Mouse (Mus musculus): ENCODE results near the gene Cstb. TPM values are rescaled to one million over a fixed set of nuclear protein-coding genes. Genes with fewer than 3 reads are reported as not detected.

Gene Cstb
- 91.7 and 116 TPM in 2 replicates for polyA plus RNA-seq (2015; fragmentation: Nextera tagmentation; extraction: Ambion mirVana)

GRCm38 (mm10) chr10:78425181-78426041 lies at the start of gene Cstb:
Cstb (plus strand) TSS chr10:78425669.
- Histone ChIP-seq H3K9ac (peak within 1 kb of the TSS; percentile 82), H3K4me3 (peak within 1 kb of the TSS; percentile 82), H3K4me2 (peak within 1 kb of the TSS; percentile 73), H3K27ac (0 out of 2 replicates have a peak within 1 kb of the TSS, but pooled peaks have one; percentile 32), H3K36me3 (ENCODE audit: poor library complexity, severe bottlenecking) (peaks cover 20% of the 10 kb centered on the region), H3K9me3 (replicated peaks) (no peaks in the 10 kb centered on the region), H3K4me1 (peaks cover 19% of the 10 kb centered on the region), H3K27me3 (no peaks in the 10 kb centered on the region)
- peak; percentile 97 for ATAC-seq
- WGBS, result 2% methylated on average over 40 of the region's 40 CpGs

GRCm38 (mm10) chr10:78378516-78378915 lies 47.0 kb upstream of the Cstb start:
- no peaks in the 10 kb centered on the region for H3K36me3 ChIP-seq (ENCODE audit: poor library complexity, severe bottlenecking)
- no peak overlapping the region for H3K27ac ChIP-seq
- ATAC-seq, result no peak
- 96% methylated on average over 7 of the region's 7 CpGs for WGBS
- no peaks in the 10 kb centered on the region for H3K27me3 ChIP-seq
- H3K4me1 ChIP-seq, result no peaks in the 10 kb centered on the region
- H3K4me2 ChIP-seq, result no peak overlapping the region
- no peak overlapping the region for H3K9ac ChIP-seq
- H3K4me3 ChIP-seq, result no peak overlapping the region
- H3K9me3 ChIP-seq (replicated peaks), result no peaks in the 10 kb centered on the region

GRCm38 (mm10) chr10:78383567-78383966 lies 41.9 kb upstream of the Cstb start:
- Histone ChIP-seq H3K4me3 (no peak overlapping the region), H3K4me1 (no peaks in the 10 kb centered on the region), H3K27me3 (no peaks in the 10 kb centered on the region), H3K4me2 (no peak overlapping the region), H3K9me3 (replicated peaks) (no peaks in the 10 kb centered on the region), H3K27ac (no peak overlapping the region), H3K9ac (no peak overlapping the region), H3K36me3 (ENCODE audit: poor library complexity, severe bottlenecking) (no peaks in the 10 kb centered on the region)
- WGBS, result 77% methylated on average over 3 of the region's 3 CpGs
- no peak for ATAC-seq

DNA sequence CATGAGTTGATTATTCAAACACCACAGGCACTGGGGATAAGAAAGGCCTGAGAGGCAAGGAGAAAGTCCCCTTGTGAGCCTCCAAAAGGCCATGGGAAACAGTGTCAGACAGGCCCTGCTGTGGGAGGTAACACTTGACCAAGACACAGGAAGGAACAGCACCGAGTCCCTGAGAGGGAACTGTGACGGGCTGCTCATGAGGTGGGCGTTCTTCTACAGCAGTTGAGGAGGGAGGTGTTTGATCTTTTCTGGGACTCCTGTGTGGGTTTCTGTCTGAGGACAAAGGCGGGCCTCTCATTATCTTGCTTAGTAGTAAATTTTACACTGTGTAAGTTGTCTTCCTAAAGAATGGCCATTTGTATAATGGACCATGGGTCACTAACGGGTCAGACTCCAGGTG lies 39.9 kb upstream of the Cstb start:
- WGBS, result 83% methylated on average over 5 of the region's 5 CpGs
- Histone ChIP-seq H3K36me3 (ENCODE audit: poor library complexity, severe bottlenecking) (no peaks in the 10 kb centered on the region), H3K27ac (no peak overlapping the region), H3K9me3 (replicated peaks) (no peaks in the 10 kb centered on the region), H3K9ac (no peak overlapping the region), H3K27me3 (peaks cover 18% of the 10 kb centered on the region), H3K4me2 (no peak overlapping the region), H3K4me1 (no peaks in the 10 kb centered on the region), H3K4me3 (no peak overlapping the region)
- no peak for ATAC-seq

- 51% methylated on average over 20 of the region's 20 CpGs for WGBS
- Histone ChIP-seq H3K9ac (no peak overlapping the region), H3K4me3 (no peak overlapping the region), H3K4me2 (no peak overlapping the region), H3K27ac (no peak overlapping the region), H3K27me3 (peaks cover 40% of the 10 kb centered on the region), H3K9me3 (replicated peaks) (no peaks in the 10 kb centered on the region), H3K36me3 (ENCODE audit: poor library complexity, severe bottlenecking) (no peaks in the 10 kb centered on the region), H3K4me1 (0 out of 2 replicates have a peak, but pooled peaks cover 2% of the 10 kb centered on the region)
- no peak for ATAC-seq
These were observed 37.1 kb upstream of the Cstb start for GRCm38 (mm10) chr10:78388216-78388980.

GRCm38 (mm10) chr10:78390982-78391470 lies 34.4 kb upstream of the Cstb start:
- H3K9ac ChIP-seq, result no peak overlapping the region
- H3K4me1 ChIP-seq, result peaks cover 8% of the 10 kb centered on the region
- H3K4me3 ChIP-seq, result no peak overlapping the region
- no peaks in the 10 kb centered on the region for H3K9me3 ChIP-seq (replicated peaks)
- H3K27me3 ChIP-seq, result peaks cover 40% of the 10 kb centered on the region
- ATAC-seq, result no peak
- no peak overlapping the region for H3K4me2 ChIP-seq
- 12% methylated on average over 4 of the region's 4 CpGs for WGBS
- H3K36me3 ChIP-seq (ENCODE audit: poor library complexity, severe bottlenecking), result no peaks in the 10 kb centered on the region
- no peak overlapping the region for H3K27ac ChIP-seq

DNA sequence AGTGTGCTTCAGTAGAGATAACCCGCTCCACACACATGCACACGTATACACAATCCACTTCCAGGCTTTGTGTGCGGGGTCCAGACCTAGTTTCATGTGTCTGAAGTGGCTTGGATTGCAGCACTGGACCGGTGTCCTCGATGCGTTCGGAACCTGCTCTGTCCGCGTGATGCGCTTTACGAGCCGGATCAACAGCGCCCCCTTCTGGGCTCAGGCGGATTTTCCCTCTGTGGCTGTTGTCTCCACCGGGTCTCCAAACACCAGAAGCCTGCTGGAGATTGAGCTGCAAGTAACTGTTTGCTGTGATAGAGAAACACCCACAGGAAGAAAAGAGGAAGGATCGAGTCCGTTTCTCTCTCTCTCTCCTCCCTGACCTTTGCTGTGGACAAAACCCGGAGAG lies 33.4 kb upstream of the Cstb start:
- H3K9ac ChIP-seq, result no peak overlapping the region
- 3% methylated on average over 18 of the region's 18 CpGs for WGBS
- no peak for ATAC-seq
- peaks cover 13% of the 10 kb centered on the region for H3K4me1 ChIP-seq
- 0 out of 2 replicates have a peak overlapping the region, but pooled peaks have one; percentile 12 for H3K4me2 ChIP-seq
- H3K27ac ChIP-seq, result no peak overlapping the region
- H3K9me3 ChIP-seq (replicated peaks), result no peaks in the 10 kb centered on the region
- no peak overlapping the region for H3K4me3 ChIP-seq
- H3K36me3 ChIP-seq (ENCODE audit: poor library complexity, severe bottlenecking), result no peaks in the 10 kb centered on the region
- peaks cover 40% of the 10 kb centered on the region for H3K27me3 ChIP-seq

GRCm38 (mm10) chr10:78395377-78395776 lies 30.1 kb upstream of the Cstb start:
- Histone ChIP-seq H3K36me3 (ENCODE audit: poor library complexity, severe bottlenecking) (peaks cover 15% of the 10 kb centered on the region), H3K9ac (no peak overlapping the region), H3K9me3 (replicated peaks) (no peaks in the 10 kb centered on the region), H3K27me3 (peaks cover 23% of the 10 kb centered on the region), H3K4me1 (peaks cover 20% of the 10 kb centered on the region), H3K27ac (peak overlapping the region; percentile 49; the same call in 1 of the 2 replicates), H3K4me2 (no peak overlapping the region), H3K4me3 (no peak overlapping the region)
- 79% methylated on average over 3 of the region's 3 CpGs for WGBS
- no peak; the same call in 1 of the 2 replicates for ATAC-seq

DNA sequence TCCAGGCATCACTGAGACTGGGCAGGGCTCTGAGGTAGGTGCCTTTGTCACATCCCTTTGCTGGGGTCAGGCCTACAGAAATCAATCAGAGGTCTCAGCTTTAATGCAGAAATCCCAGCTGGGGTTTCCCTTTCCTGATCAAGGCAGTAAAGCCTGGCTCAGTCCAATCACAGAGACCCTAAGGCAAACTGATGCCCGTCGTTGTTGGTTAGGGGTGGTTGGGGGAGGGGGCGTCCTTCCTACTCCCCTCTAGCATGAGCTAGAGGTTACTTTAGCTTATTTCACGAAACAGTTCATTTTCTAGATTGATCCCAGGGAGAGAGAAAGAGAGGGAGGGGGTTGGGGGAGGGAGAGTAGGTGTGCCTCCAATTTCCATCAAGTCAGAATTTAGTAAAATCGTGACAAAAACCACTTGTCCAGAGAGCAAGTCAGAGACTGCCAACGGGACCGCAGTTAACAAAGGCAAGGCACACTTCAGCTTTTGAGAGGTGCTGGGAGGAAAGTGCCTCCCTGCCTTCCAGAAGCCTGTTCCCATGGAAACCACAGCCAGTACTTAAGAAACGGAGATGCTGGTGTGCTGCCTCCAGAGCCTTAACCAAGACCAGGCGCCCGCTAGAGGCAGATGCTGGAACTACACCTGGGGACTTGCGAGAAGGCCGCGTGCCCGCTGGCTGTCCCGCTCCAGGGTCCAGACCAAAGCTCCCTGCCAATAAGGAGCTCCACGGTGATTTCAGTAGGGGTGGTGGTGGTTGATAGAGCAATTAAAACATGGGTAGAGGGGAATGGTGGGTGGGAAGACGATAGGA lies 29.4 kb upstream of the Cstb start:
- Histone ChIP-seq H3K4me1 (peaks cover 20% of the 10 kb centered on the region), H3K9me3 (replicated peaks) (no peaks in the 10 kb centered on the region), H3K36me3 (ENCODE audit: poor library complexity, severe bottlenecking) (peaks cover 22% of the 10 kb centered on the region), H3K27me3 (peaks cover 16% of the 10 kb centered on the region), H3K4me3 (peak overlapping the region; percentile 14; the same call in 1 of the 2 replicates), H3K27ac (peak overlapping the region; percentile 49), H3K9ac (0 out of 2 replicates have a peak overlapping the region, but pooled peaks have one; percentile 28), H3K4me2 (peak overlapping the region; percentile 47)
- 2% methylated on average over 17 of the region's 17 CpGs for WGBS
- peak; percentile 90 for ATAC-seq

DNA sequence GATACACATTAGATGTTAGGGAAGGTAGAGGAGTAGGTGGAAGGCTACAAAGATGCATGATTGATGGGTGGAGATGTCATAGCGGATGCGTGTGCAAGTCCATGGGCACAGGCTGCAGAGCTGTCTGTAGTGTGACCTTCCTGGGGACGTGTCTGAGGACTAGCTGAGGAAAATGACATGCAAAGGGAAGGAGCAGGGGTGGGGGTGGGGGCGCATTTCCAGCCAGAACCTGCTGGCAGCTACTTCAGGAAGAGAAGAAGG lies 28.9 kb upstream of the Cstb start:
- Histone ChIP-seq H3K4me3 (no peak overlapping the region), H3K9ac (no peak overlapping the region), H3K4me2 (peak overlapping the region; percentile 47; the same call in 1 of the 2 replicates), H3K4me1 (peaks cover 20% of the 10 kb centered on the region), H3K27me3 (peaks cover 11% of the 10 kb centered on the region), H3K27ac (no peak overlapping the region), H3K9me3 (replicated peaks) (no peaks in the 10 kb centered on the region), H3K36me3 (ENCODE audit: poor library complexity, severe bottlenecking) (peaks cover 27% of the 10 kb centered on the region)
- ATAC-seq, result no peak; the same call in 1 of the 2 replicates
- WGBS, result 61% methylated on average over 4 of the region's 4 CpGs

DNA sequence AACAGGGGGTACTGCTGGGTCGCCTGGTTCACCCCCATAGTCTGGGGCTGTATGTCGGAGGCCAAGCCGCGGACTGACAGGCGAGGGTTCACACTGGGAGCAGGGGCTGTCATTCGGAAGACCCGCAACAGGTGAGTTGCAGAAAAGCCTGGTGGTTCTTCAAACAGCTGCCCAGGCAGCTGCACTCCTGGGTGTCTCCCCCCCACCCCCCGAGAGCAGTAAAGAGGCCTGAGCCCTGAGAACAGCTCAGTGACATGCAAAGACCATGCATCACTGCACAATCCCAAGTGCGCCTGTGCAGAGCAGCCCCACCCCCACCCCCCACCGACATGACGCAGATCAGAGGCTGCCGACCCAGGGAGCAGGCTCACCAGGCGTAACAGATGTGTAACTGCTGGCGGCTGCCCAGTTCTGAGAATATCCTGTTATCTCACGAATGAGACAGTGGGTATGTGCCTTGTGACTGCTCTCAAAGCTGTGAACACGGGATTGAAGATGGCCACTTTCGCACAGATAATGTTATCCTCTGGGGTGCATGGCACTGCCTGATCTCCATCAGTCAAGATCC lies 26.3 kb upstream of the Cstb start:
- no peaks in the 10 kb centered on the region for H3K9me3 ChIP-seq (replicated peaks)
- H3K9ac ChIP-seq, result no peak overlapping the region
- H3K27me3 ChIP-seq, result no peaks in the 10 kb centered on the region
- peaks cover 53% of the 10 kb centered on the region for H3K36me3 ChIP-seq (ENCODE audit: poor library complexity, severe bottlenecking)
- no peak overlapping the region for H3K4me2 ChIP-seq
- no peak overlapping the region for H3K4me3 ChIP-seq
- ATAC-seq, result no peak
- peaks cover 18% of the 10 kb centered on the region for H3K4me1 ChIP-seq
- 48% methylated on average over 17 of the region's 17 CpGs for WGBS
- no peak overlapping the region for H3K27ac ChIP-seq

Data from forebrain, embryonic 13.5 days (tissue).